Mouse (Mus musculus): ENCODE measurements around the gene Cdc42se2.

DNA sequence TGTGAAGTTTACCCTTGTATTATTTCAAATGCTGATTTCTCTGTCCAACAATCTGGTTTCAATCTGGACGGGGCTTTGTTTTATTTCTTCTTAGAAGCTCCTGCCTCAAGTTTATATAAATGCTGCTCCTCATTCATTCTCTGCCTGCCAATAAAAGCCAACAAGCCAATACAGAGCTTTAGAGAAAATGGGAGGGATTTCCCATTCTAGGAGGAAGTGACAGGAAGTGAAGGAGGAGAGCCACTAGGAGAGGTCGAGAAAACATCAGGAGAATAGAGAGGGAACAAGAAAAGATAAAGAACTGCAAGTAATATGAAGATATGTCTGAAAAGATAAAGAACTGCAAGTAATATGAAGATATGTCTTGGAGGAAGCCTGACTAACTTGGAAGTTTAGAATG lies 74.6 kb downstream of the Cdc42se2 start:
- TF ChIP-seq POLR2A (IDR thresholded peaks at IDR 0.05; ENCODE audit: control insufficient read depth, extremely low read depth, insufficient read depth, low read length, poor library complexity) (no peak), CTCF (IDR thresholded peaks at IDR 0.05; ENCODE audit: borderline replicate concordance, control insufficient read depth, extremely low read depth, insufficient read depth, low read length, poor library complexity) (no peak)

Data from thymus, adult 2 months (tissue).